Mouse (Mus musculus): ENCODE data around the gene Dlg1. TPM values are rescaled to one million over a fixed set of nuclear protein-coding genes. Genes with fewer than 3 reads are reported as not detected.

The Dlg1 gene
- polyA plus RNA-seq, 1 experiment: 23.2 TPM

- no peak overlapping the region for H3K4me3 ChIP-seq (ENCODE audit: insufficient read depth, poor library complexity, severe bottlenecking)
- no peak overlapping the region for H3ac ChIP-seq (ENCODE audit: control insufficient read depth, insufficient read length, low read depth)
These were observed 12.5 kb upstream of the Dlg1 start for GRCm38 (mm10) chr16:31650788-31651187.

GRCm38 (mm10) chr16:31651541-31651940 is 11.7 kb upstream of the Dlg1 start:
- Histone ChIP-seq H3K79me3 (ENCODE audit: low read depth) (no peaks in the 10 kb centered on the region), H3ac (ENCODE audit: control insufficient read depth, insufficient read length, low read depth) (no peak overlapping the region), H3K36me3 (ENCODE audit: control insufficient read depth, insufficient read depth) (no peaks in the 10 kb centered on the region), H3K79me2 (ENCODE audit: control insufficient read depth, insufficient read depth) (no peaks in the 10 kb centered on the region), H3K4me3 (ENCODE audit: insufficient read depth, poor library complexity, severe bottlenecking) (no peak overlapping the region), H3K27me3 (ENCODE audit: control insufficient read depth, insufficient read depth, insufficient read length) (no peaks in the 10 kb centered on the region)
- TF ChIP-seq MYOD1 (IDR thresholded peaks at IDR 0.05; ENCODE audit: control insufficient read depth, insufficient read length, low read depth): no peak
- TF ChIP-seq FOSL1 (IDR thresholded peaks at IDR 0.05; ENCODE audit: insufficient read depth, low read length, poor library complexity, severe bottlenecking): no peak
- TF ChIP-seq MYOG (IDR thresholded peaks at IDR 0.05; ENCODE audit: control insufficient read depth, extremely low read depth, insufficient read length): no peak

More at GRCm38 (mm10) chr16:31650788-31651187, 12.5 kb upstream of the Dlg1 start:
- no peak for TF ChIP-seq USF1 (IDR thresholded peaks at IDR 0.05; ENCODE audit: low read depth)
- TF ChIP-seq CTCF (IDR thresholded peaks at IDR 0.05; ENCODE audit: control insufficient read depth, insufficient read depth, insufficient read length): no peak
- TF ChIP-seq MAX (IDR thresholded peaks at IDR 0.05): no peak
- TF ChIP-seq CEBPB (IDR thresholded peaks at IDR 0.05; ENCODE audit: low read depth): no peak
- TF ChIP-seq FOSL1 (IDR thresholded peaks at IDR 0.05; ENCODE audit: insufficient read depth, low read length, poor library complexity, severe bottlenecking): no peak
- TF ChIP-seq MYOD1 (IDR thresholded peaks at IDR 0.05; ENCODE audit: control insufficient read depth, insufficient read length, low read depth): no peak
- no peak for TF ChIP-seq MYOG (IDR thresholded peaks at IDR 0.05; ENCODE audit: control insufficient read depth, extremely low read depth, insufficient read length)
- Histone ChIP-seq H3K79me3 (ENCODE audit: low read depth) (no peaks in the 10 kb centered on the region), H3K27me3 (ENCODE audit: control insufficient read depth, insufficient read depth, insufficient read length) (no peaks in the 10 kb centered on the region), H3K79me2 (ENCODE audit: control insufficient read depth, insufficient read depth) (no peaks in the 10 kb centered on the region), H3K36me3 (ENCODE audit: control insufficient read depth, insufficient read depth) (no peaks in the 10 kb centered on the region)

DNA sequence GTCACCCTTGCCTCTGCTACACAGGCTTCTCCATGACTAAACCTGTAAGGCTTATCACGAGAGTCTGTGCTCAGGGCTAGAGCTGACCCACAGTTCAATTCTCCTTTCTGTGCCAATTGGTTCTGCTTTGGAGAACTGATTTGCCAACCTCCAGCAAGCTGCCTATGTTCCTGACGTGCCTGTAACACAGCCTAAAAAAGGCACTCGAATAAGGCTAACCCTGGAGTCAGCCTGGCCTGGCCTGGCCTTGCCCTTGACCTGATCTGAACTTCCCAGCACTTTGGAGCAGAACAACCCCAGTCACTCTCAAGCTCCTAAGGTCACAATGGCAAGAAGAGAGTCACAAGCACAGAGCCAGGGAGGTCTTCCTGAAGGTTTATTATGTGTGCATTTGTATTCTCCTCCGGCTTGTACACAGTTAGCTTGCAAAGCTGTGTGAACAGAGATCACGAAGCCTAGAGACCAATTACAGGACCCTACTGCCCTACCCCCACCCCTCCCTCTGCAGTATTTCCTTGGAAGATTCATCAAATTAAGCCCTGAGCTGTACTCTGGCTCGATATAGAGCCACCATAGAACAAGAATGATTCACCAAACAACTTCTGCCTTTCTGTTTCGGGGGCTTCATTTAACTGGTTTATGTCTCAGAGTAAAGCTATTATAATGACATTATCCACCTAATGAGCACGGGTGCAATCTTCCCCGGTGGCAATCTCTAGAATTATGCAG is 11.0 kb upstream of the Dlg1 start:
- no peaks in the 10 kb centered on the region for H3K79me3 ChIP-seq (ENCODE audit: low read depth)
- no peaks in the 10 kb centered on the region for H3K27me3 ChIP-seq (ENCODE audit: control insufficient read depth, insufficient read depth, insufficient read length)
- TF ChIP-seq CTCF (IDR thresholded peaks at IDR 0.05; ENCODE audit: control insufficient read depth, insufficient read depth, insufficient read length): no peak
- no peak for TF ChIP-seq MAX (IDR thresholded peaks at IDR 0.05)
- no peak for TF ChIP-seq MYOG (IDR thresholded peaks at IDR 0.05; ENCODE audit: control insufficient read depth, extremely low read depth, insufficient read length)
- TF ChIP-seq MYOD1 (IDR thresholded peaks at IDR 0.05; ENCODE audit: control insufficient read depth, insufficient read length, low read depth): no peak
- TF ChIP-seq CEBPB (IDR thresholded peaks at IDR 0.05; ENCODE audit: low read depth): no peak
- TF ChIP-seq USF1 (IDR thresholded peaks at IDR 0.05; ENCODE audit: low read depth): no peak
- no peak for TF ChIP-seq FOSL1 (IDR thresholded peaks at IDR 0.05; ENCODE audit: insufficient read depth, low read length, poor library complexity, severe bottlenecking)
- H3K4me3 ChIP-seq (ENCODE audit: insufficient read depth, poor library complexity, severe bottlenecking): no peak overlapping the region
- no peak overlapping the region for H3ac ChIP-seq (ENCODE audit: control insufficient read depth, insufficient read length, low read depth)
- no peaks in the 10 kb centered on the region for H3K36me3 ChIP-seq (ENCODE audit: control insufficient read depth, insufficient read depth)
- no peaks in the 10 kb centered on the region for H3K79me2 ChIP-seq (ENCODE audit: control insufficient read depth, insufficient read depth)

DNA sequence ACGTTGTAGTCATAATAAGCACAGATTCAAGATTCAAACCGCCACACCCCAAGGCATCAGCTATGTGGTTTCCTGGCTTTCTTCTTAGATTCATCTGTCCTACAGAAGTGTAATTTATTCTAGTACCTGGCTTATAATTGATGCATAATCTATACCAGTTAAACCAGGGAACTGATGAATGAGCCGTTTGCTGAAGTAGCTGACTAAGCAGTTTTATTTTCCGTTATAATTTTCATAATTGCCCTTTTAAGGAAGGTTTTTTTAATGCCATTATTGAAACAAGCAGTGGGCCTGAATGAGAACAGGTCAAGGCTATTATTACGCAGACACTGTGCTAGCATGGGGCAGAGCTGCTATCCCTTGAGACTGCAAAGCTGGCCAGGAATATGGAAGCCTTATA is 9.6 kb upstream of the Dlg1 start:
- H3K27me3 ChIP-seq (ENCODE audit: control insufficient read depth, insufficient read depth, insufficient read length): no peaks in the 10 kb centered on the region
- H3K36me3 ChIP-seq (ENCODE audit: control insufficient read depth, insufficient read depth): no peaks in the 10 kb centered on the region
- H3ac ChIP-seq (ENCODE audit: control insufficient read depth, insufficient read length, low read depth): no peak overlapping the region
- H3K79me2 ChIP-seq (ENCODE audit: control insufficient read depth, insufficient read depth): no peaks in the 10 kb centered on the region
- no peaks in the 10 kb centered on the region for H3K79me3 ChIP-seq (ENCODE audit: low read depth)
- no peak for TF ChIP-seq USF1 (IDR thresholded peaks at IDR 0.05; ENCODE audit: low read depth)
- TF ChIP-seq MAX (IDR thresholded peaks at IDR 0.05): no peak
- TF ChIP-seq CTCF (IDR thresholded peaks at IDR 0.05; ENCODE audit: control insufficient read depth, insufficient read depth, insufficient read length): no peak
- TF ChIP-seq FOSL1 (IDR thresholded peaks at IDR 0.05; ENCODE audit: insufficient read depth, low read length, poor library complexity, severe bottlenecking): no peak
- no peak for TF ChIP-seq CEBPB (IDR thresholded peaks at IDR 0.05; ENCODE audit: low read depth)
- TF ChIP-seq MYOD1 (IDR thresholded peaks at IDR 0.05; ENCODE audit: control insufficient read depth, insufficient read length, low read depth): no peak
- no peak for TF ChIP-seq MYOG (IDR thresholded peaks at IDR 0.05; ENCODE audit: control insufficient read depth, extremely low read depth, insufficient read length)
- no peak overlapping the region for H3K4me3 ChIP-seq (ENCODE audit: insufficient read depth, poor library complexity, severe bottlenecking)

- TF ChIP-seq CTCF (IDR thresholded peaks at IDR 0.05; ENCODE audit: control insufficient read depth, insufficient read depth, insufficient read length): no peak
- TF ChIP-seq FOSL1 (IDR thresholded peaks at IDR 0.05; ENCODE audit: insufficient read depth, low read length, poor library complexity, severe bottlenecking): no peak
- TF ChIP-seq CEBPB (IDR thresholded peaks at IDR 0.05; ENCODE audit: low read depth): no peak
- no peak for TF ChIP-seq MYOD1 (IDR thresholded peaks at IDR 0.05; ENCODE audit: control insufficient read depth, insufficient read length, low read depth)
- TF ChIP-seq MAX (IDR thresholded peaks at IDR 0.05): no peak
- TF ChIP-seq MYOG (IDR thresholded peaks at IDR 0.05; ENCODE audit: control insufficient read depth, extremely low read depth, insufficient read length): no peak
- TF ChIP-seq USF1 (IDR thresholded peaks at IDR 0.05; ENCODE audit: low read depth): no peak
- no peaks in the 10 kb centered on the region for H3K79me2 ChIP-seq (ENCODE audit: control insufficient read depth, insufficient read depth)
- H3K27me3 ChIP-seq (ENCODE audit: control insufficient read depth, insufficient read depth, insufficient read length): no peaks in the 10 kb centered on the region
- H3ac ChIP-seq (ENCODE audit: control insufficient read depth, insufficient read length, low read depth): no peak overlapping the region
- no peaks in the 10 kb centered on the region for H3K79me3 ChIP-seq (ENCODE audit: low read depth)
- H3K36me3 ChIP-seq (ENCODE audit: control insufficient read depth, insufficient read depth): no peaks in the 10 kb centered on the region
- no peak overlapping the region for H3K4me3 ChIP-seq (ENCODE audit: insufficient read depth, poor library complexity, severe bottlenecking)
These were observed 9.2 kb upstream of the Dlg1 start for GRCm38 (mm10) chr16:31654021-31654420.

All from C2C12 (cell line).